Mouse (Mus musculus) cortical plate, adult 2 months (tissue): ENCODE measurements at regions not wholly inside any gene's neighbourhood (a gene's known extent, or its start where the extent isn't known, plus 50 kb on each side); places are given as distances from the start of the nearest gene placed in this dataset.

Experiments
- CTCF ChIP-seq: fragments of 200-500 bp; IDR thresholded peaks from 2 replicates; pipeline ENCODE4 v1.5.1; 2011; ENCODE audit warnings: mild to moderate bottlenecking, control low read depth, low read length; ENCODE audit not compliant: insufficient read depth; ENCODE audit errors: extremely low read depth
- POLR2A ChIP-seq: fragments of 200-500 bp; IDR thresholded peaks from 2 replicates; pipeline ENCODE4 v1.6.1; 2011; ENCODE audit warnings: mild to moderate bottlenecking, low read length, control low read depth; ENCODE audit not compliant: insufficient read depth; ENCODE audit errors: extremely low read depth

DNA sequence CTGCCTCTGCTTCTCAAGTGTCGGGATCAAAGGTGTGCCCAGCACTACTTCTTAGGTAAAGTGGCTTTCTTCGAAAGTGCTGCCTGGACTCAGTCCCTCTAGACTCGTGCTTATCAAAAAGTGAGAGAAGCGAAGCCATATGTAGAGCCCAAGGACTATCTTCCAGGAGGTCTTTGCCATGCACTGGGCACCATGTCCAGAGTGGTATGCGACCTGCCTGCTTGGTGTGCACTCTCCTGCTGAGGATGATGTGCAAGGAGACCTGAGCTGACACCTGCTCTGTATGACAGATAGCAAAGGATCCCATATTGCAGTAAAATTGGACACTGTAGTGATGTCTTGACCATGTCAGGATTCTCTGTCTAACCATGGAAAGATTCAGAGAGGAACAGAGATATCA lies 139.0 kb downstream of the Otor start:
- no peak for TF ChIP-seq CTCF
- no peak for TF ChIP-seq POLR2A
